Mouse (Mus musculus) liver, embryonic 13.5 days (tissue): ENCODE measurements at regions not wholly inside any gene's neighbourhood (a gene's known extent, or its start where the extent isn't known, plus 50 kb on each side); places are given as distances from the start of the nearest gene placed in this dataset.

Experiments
- ATAC-seq: fragments of 200-750 bp; cut with Nextera tagmentation; 2 replicates; pipeline ENCODE4 v1.8.0; 2017; ENCODE audit warnings: low read depth, mild to moderate bottlenecking, moderate number of reproducible peaks, moderate library complexity
- DNase-seq: peaks from one replicate; pipeline ENCODE4 v3.0.0; 2022
- H3K27ac ChIP-seq: fragments of 300-500 bp; sonication (generic); 2 replicates; pipeline ENCODE4 v1.5.1; 2015; ENCODE audit warnings: moderate library complexity, mild to moderate bottlenecking, inconsistent platforms
- H3K27me3 ChIP-seq: fragments of 300-500 bp; sonication (generic); 2 replicates; pipeline ENCODE4 v1.6.1; 2015; ENCODE audit warnings: mild to moderate bottlenecking, inconsistent platforms
- H3K36me3 ChIP-seq: fragments of 300-500 bp; sonication (generic); 2 replicates; pipeline ENCODE4 v1.6.1; 2015; ENCODE audit warnings: mild to moderate bottlenecking, inconsistent platforms
- H3K4me1 ChIP-seq: fragments of 300-500 bp; sonication (generic); replicated peaks from 2 replicates; pipeline ENCODE4 v1.6.1; 2015; ENCODE audit warnings: inconsistent platforms
- H3K4me2 ChIP-seq: fragments of 300-500 bp; sonication (generic); 2 replicates; pipeline ENCODE4 v1.6.1; 2015; ENCODE audit warnings: inconsistent platforms, mild to moderate bottlenecking, moderate library complexity
- H3K4me3 ChIP-seq: fragments of 300-500 bp; sonication (generic); replicated peaks from 2 replicates; pipeline ENCODE4 v1.5.1; 2015; ENCODE audit warnings: mild to moderate bottlenecking, inconsistent platforms
- H3K9ac ChIP-seq: fragments of 300-500 bp; sonication (generic); 2 replicates; pipeline ENCODE4 v1.6.1; 2015; ENCODE audit warnings: mild to moderate bottlenecking, inconsistent platforms
- H3K9me3 ChIP-seq: fragments of 300-500 bp; sonication (generic); replicated peaks from 2 replicates; pipeline ENCODE4 v1.6.1; 2016; ENCODE audit warnings: inconsistent platforms
- WGBS: fragments of 180-500 bp; shearing (Covaris S2); methylation state at CpG from one replicate; pipeline ENCODE4 v1.1.7; 2015; ENCODE audit not compliant: insufficient replicate concordance; 5-methylcytosine and 5-hydroxymethylcytosine counted together

DNA sequence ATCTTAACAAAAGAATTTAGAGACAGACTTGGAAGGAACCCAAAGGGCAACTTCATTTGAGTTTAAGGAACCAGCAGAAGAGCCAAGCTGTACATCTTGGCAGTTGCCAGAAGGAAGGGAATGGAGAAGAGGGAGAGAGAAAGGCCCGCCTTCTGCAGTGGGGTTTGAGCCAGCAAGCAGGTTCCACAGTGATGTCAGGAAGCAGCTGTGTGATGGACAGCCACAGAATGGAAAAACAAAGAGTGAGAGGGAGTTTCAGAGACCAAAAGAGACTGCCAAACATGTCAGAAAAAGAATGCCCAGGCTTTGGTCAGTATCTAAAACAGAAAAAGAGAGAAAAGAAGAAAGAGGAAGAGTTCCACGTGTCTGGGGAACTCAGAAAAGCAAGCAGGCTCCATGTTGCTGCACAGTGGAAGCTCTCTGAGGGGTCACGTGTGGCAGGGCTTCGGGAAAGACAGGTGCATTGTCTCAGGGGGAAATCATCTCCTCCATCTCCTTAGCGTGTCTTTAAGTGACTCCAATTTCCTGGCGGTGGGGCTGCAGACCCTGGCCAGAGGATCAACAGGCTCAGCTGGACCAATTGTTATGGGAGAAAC lies 203.7 kb upstream of the Egln3 start:
- H3K27ac ChIP-seq: no peak overlapping the region
- 33% methylated on average over 6 of the region's 6 CpGs for WGBS
- no peak overlapping the region for H3K4me2 ChIP-seq
- no peak overlapping the region for H3K4me3 ChIP-seq
- H3K27me3 ChIP-seq: no peaks in the 10 kb centered on the region
- H3K36me3 ChIP-seq: no peaks in the 10 kb centered on the region
- H3K9ac ChIP-seq: no peak overlapping the region
- DNase-seq (no peak), ATAC-seq (no peak)
- H3K9me3 ChIP-seq: no peaks in the 10 kb centered on the region
- H3K4me1 ChIP-seq: no peaks in the 10 kb centered on the region

DNA sequence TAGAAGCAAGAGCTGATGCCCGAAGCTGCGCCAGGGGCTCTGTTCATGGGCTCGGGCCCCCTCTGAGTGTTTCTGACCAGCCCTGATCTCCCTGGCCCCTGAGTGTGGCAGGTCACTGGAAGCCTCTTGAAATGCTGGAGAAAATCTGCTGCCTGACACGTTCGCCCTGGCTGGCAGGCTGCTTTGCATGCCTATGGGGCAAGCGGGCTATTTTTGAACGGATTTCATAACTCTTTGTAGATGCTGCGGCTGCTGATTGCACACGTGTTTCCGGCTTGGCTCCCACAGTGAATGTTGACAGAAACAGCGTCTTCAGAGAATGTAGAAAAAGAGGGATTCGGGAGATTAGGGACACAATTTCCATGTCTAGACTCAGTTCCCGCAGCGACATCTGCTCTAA lies 201.4 kb upstream of the Egln3 start:
- 46% methylated on average over 14 of the region's 14 CpGs for WGBS
- H3K27me3 ChIP-seq: no peaks in the 10 kb centered on the region
- no peak for ATAC-seq
- no peak overlapping the region for H3K9ac ChIP-seq
- H3K9me3 ChIP-seq: no peaks in the 10 kb centered on the region
- H3K36me3 ChIP-seq: no peaks in the 10 kb centered on the region
- no peak overlapping the region for H3K27ac ChIP-seq
- H3K4me3 ChIP-seq: no peak overlapping the region
- no peaks in the 10 kb centered on the region for H3K4me1 ChIP-seq
- H3K4me2 ChIP-seq: 0 out of 2 replicates have a peak overlapping the region, but pooled peaks have one; percentile 14
- DNase-seq: peak; percentile 0

DNA sequence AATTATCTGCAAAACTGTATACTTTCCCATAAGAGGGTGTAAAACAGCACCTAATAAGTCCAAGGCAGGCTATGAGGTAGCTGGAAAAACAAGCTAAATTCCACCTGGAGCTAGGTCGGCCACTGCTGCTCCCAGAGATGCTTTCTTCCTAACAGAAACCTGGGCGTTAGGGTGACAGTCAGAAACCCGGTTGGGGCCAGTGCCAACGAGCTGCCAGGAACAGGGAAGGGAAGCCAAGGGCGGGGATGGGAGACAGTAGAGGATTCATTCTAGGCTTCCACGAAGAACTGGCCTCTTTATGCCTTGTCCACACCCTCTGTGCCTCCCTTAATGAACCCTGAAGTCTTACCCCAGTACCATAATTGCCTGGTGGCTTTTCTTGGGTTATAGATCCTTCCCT lies 198.9 kb upstream of the Egln3 start:
- ATAC-seq: no peak
- no peak for DNase-seq
- H3K9me3 ChIP-seq: no peaks in the 10 kb centered on the region
- no peaks in the 10 kb centered on the region for H3K27me3 ChIP-seq
- no peak overlapping the region for H3K9ac ChIP-seq
- 65% methylated on average over 6 of the region's 6 CpGs for WGBS
- no peak overlapping the region for H3K4me3 ChIP-seq
- H3K27ac ChIP-seq: no peak overlapping the region
- H3K4me2 ChIP-seq: no peak overlapping the region
- H3K4me1 ChIP-seq: no peaks in the 10 kb centered on the region
- no peaks in the 10 kb centered on the region for H3K36me3 ChIP-seq

DNA sequence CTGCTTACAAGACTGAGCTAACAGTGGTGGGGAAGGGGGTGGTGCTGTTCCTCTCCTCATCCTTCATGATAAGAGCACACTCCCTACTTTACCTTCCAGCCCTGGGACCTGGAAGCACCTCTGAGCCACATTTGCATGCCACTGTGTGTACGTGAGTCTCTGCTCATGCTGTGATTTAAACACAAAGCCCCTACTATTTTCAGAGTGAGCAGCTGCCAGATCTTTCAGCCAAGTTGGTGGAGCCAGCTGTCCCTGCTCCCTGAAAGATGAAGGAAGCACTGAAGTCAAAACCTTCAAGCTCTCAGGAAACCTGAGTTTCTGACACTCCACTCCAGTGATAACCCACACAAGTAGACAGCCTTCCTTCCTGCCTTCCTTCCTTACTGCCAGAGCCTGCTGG lies 198.0 kb upstream of the Egln3 start:
- Histone ChIP-seq H3K9me3 (no peaks in the 10 kb centered on the region), H3K27ac (no peak overlapping the region), H3K4me3 (no peak overlapping the region), H3K4me2 (no peak overlapping the region), H3K36me3 (no peaks in the 10 kb centered on the region), H3K4me1 (no peaks in the 10 kb centered on the region), H3K27me3 (no peaks in the 10 kb centered on the region), H3K9ac (no peak overlapping the region)
- DNase-seq: no peak
- WGBS: 50% methylated on average over 1 of the region's 1 CpGs
- ATAC-seq: no peak

- no peaks in the 10 kb centered on the region for H3K4me1 ChIP-seq
- WGBS: 74% methylated on average over 5 of the region's 5 CpGs
- no peak overlapping the region for H3K9ac ChIP-seq
- DNase-seq (no peak), ATAC-seq (no peak)
- H3K36me3 ChIP-seq: no peaks in the 10 kb centered on the region
- H3K27ac ChIP-seq: no peak overlapping the region
- H3K4me2 ChIP-seq: no peak overlapping the region
- no peaks in the 10 kb centered on the region for H3K27me3 ChIP-seq
- no peak overlapping the region for H3K4me3 ChIP-seq
- H3K9me3 ChIP-seq: no peaks in the 10 kb centered on the region
Observed at GRCm38 (mm10) chr12:54400084-54400483, 196.4 kb upstream of the Egln3 start.

DNA sequence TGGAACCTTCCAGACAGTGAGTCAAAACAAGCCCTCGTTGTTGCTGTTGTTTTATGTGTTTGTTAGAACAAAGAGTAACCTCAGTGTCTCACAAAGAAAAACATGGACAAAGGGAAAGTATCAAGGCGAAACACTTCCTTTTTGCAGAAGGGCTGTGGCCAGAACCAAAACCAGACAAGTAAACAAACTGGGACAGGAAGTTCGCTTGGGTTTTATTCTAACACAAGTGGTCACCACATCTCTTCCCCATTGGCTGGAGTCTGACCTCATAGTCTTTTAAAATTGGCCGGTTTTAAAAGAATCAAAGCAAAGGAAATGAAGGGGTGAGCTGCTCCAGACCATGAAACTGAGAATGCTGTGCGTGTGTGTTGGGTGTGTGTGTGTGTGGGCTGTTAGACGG lies 194.4 kb upstream of the Egln3 start:
- H3K4me2 ChIP-seq: no peak overlapping the region
- no peak overlapping the region for H3K4me3 ChIP-seq
- WGBS: 32% methylated on average over 6 of the region's 6 CpGs
- H3K9me3 ChIP-seq: no peaks in the 10 kb centered on the region
- H3K27ac ChIP-seq: no peak overlapping the region
- ATAC-seq: no peak
- H3K9ac ChIP-seq: no peak overlapping the region
- H3K4me1 ChIP-seq: no peaks in the 10 kb centered on the region
- no peaks in the 10 kb centered on the region for H3K36me3 ChIP-seq
- DNase-seq: no peak
- no peaks in the 10 kb centered on the region for H3K27me3 ChIP-seq

GRCm38 (mm10) chr12:54396952-54397351 lies 193.3 kb upstream of the Egln3 start:
- Histone ChIP-seq H3K4me2 (no peak overlapping the region), H3K36me3 (no peaks in the 10 kb centered on the region), H3K27me3 (no peaks in the 10 kb centered on the region), H3K4me3 (no peak overlapping the region), H3K27ac (no peak overlapping the region), H3K9ac (no peak overlapping the region), H3K9me3 (no peaks in the 10 kb centered on the region), H3K4me1 (no peaks in the 10 kb centered on the region)
- ATAC-seq (no peak), DNase-seq (no peak)

DNA sequence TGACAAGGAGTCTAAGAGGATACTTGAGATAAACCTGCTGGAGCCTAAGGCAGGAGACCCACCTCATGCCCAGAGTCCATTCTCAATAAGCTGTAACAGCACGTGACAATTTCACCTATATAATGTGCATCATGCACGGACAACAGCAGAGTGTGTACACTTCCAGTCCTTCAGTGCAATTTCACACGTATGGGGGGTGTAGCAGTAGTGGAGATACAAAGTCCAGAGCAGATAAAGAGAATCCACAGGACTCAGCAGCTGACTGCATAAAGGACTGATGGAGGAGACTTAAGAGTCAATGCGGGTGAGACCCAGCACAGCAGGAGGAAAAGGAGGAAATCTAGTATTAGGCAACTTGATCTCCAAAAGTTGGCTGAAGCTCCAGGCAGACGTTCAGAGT lies 192.7 kb upstream of the Egln3 start:
- Histone ChIP-seq H3K9ac (no peak overlapping the region), H3K4me3 (no peak overlapping the region), H3K27ac (no peak overlapping the region), H3K36me3 (no peaks in the 10 kb centered on the region), H3K9me3 (no peaks in the 10 kb centered on the region), H3K27me3 (no peaks in the 10 kb centered on the region), H3K4me2 (no peak overlapping the region), H3K4me1 (no peaks in the 10 kb centered on the region)
- ATAC-seq (no peak), DNase-seq (no peak)
- 48% methylated on average over 5 of the region's 5 CpGs for WGBS

DNA sequence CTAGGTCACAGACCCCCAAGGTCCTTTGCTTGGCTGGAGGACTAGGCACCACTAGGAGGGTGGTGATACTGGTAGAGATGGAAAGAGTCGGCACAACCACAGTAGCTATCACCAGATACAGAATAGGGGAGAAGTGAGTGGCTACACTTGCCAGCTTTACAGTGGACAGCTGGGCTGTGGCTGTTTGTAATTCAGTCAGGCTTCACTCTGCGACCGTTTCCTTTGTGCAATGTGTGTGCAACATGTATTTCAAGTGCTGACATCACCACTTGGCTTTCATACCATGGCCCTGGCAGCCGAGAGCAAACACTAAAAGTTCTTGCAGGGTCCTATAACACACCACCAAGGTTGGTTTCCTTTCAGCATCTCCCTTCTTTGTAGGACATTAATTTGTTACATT lies 181.7 kb upstream of the Egln3 start:
- Histone ChIP-seq H3K4me3 (no peak overlapping the region), H3K27ac (no peak overlapping the region), H3K27me3 (no peaks in the 10 kb centered on the region), H3K4me2 (no peak overlapping the region), H3K9me3 (no peaks in the 10 kb centered on the region), H3K36me3 (no peaks in the 10 kb centered on the region), H3K9ac (no peak overlapping the region), H3K4me1 (no peaks in the 10 kb centered on the region)
- no peak for ATAC-seq
- 59% methylated on average over 4 of the region's 4 CpGs for WGBS
- no peak for DNase-seq

DNA sequence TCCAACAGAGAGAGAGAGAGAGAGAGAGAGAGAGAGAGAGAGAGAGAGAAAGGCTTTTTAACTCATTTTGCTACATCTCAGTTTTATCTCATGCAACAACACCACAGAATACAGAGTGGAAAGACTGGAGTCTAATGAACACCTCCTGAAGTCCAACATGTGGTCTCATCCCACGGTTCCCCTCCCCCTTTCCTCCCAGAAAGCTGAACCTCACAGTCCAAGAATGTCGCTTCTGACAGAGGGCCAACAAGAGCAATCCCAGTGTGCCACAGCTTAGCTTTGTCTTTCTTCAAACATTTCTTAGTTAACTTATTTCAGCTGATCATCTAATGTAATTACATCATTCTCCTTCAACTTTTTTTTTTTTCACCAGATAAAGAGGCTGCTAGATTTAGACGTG lies 180.5 kb upstream of the Egln3 start:
- 50% methylated on average over 3 of the region's 3 CpGs for WGBS
- H3K9me3 ChIP-seq: no peaks in the 10 kb centered on the region

GRCm38 (mm10) chr12:54382965-54383364 lies 179.3 kb upstream of the Egln3 start:
- H3K9ac ChIP-seq: no peak overlapping the region
- H3K27me3 ChIP-seq: no peaks in the 10 kb centered on the region
- H3K4me3 ChIP-seq: no peak overlapping the region
- H3K36me3 ChIP-seq: no peaks in the 10 kb centered on the region
- ATAC-seq (no peak), DNase-seq (no peak)
- no peak overlapping the region for H3K4me2 ChIP-seq
- H3K4me1 ChIP-seq: no peaks in the 10 kb centered on the region
- no peaks in the 10 kb centered on the region for H3K9me3 ChIP-seq
- 92% methylated on average over 2 of the region's 2 CpGs for WGBS
- H3K27ac ChIP-seq: no peak overlapping the region

More for the DNA sequence above, 180.5 kb upstream of the Egln3 start:
- no peak overlapping the region for H3K4me2 ChIP-seq
- ATAC-seq (no peak), DNase-seq (no peak)
- H3K27ac ChIP-seq: no peak overlapping the region
- H3K36me3 ChIP-seq: no peaks in the 10 kb centered on the region
- no peaks in the 10 kb centered on the region for H3K4me1 ChIP-seq
- H3K27me3 ChIP-seq: no peaks in the 10 kb centered on the region
- no peak overlapping the region for H3K4me3 ChIP-seq
- H3K9ac ChIP-seq: no peak overlapping the region

- H3K27me3 ChIP-seq: no peaks in the 10 kb centered on the region
- no peak overlapping the region for H3K4me2 ChIP-seq
- no peak overlapping the region for H3K9ac ChIP-seq
- WGBS: 68% methylated on average over 6 of the region's 6 CpGs
- no peak for DNase-seq
- no peaks in the 10 kb centered on the region for H3K36me3 ChIP-seq
- ATAC-seq: no peak
- H3K4me1 ChIP-seq: no peaks in the 10 kb centered on the region
- no peak overlapping the region for H3K27ac ChIP-seq
- H3K9me3 ChIP-seq: no peaks in the 10 kb centered on the region
- H3K4me3 ChIP-seq: no peak overlapping the region
Observed at GRCm38 (mm10) chr12:54382061-54382460, 178.4 kb upstream of the Egln3 start.
